Mouse (Mus musculus): Measurements from ENCODE around the gene Inpp5e. TPM values are rescaled to one million over a fixed set of nuclear protein-coding genes. Genes with fewer than 3 reads are reported as not detected.
A peak's percentile ranks its signal among the peaks of the same experiment; 100 is the strongest.
"Not testable (repeated sequence)": the region's sequence is repeated elsewhere in the genome, so short reads cannot be mapped to it uniquely, and the experiment has no call there.

Gene Inpp5e
- polyA plus RNA-seq, 1 experiment from 2014 or later, result 9.3 TPM

- Histone ChIP-seq H3K36me3 (ENCODE audit: inconsistent target) (peaks cover 52% of the 10 kb centered on the region), H3K79me2 (ENCODE audit: inconsistent target) (peaks cover 20% of the 10 kb centered on the region; the same call in 1 of the 2 replicates), H3K27ac (no peak overlapping the region), H3K4me3 (ENCODE audit: inconsistent target) (no peak overlapping the region)
- WGBS (ENCODE audit: missing documents), result 93% methylated on average over 4 of the region's 4 CpGs
Observed at GRCm38 (mm10) chr2:26401023-26401422, 8.0 kb downstream of the Inpp5e start.

DNA sequence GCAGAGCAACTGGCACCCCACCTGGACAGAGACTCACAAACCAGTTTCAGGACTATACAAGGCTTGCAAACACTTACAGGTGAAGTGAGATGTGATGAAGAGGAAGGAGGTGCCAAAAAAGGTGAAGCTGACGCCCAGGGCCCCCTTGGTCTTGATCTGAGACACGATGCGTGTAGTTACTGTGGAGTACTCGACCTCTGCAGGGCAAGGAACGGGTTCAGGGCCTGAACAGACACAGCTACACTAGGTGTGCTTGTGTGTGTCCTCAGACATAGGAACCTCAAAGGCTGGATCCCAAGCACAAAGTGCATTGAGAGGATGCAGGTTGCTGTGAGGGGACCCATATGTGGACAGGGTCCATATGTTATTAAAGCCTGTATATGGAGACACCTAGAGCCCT lies 8.7 kb downstream of the Inpp5e start:
- Histone ChIP-seq H3K27ac (no peak overlapping the region), H3K4me3 (ENCODE audit: inconsistent target) (no peak overlapping the region), H3K79me2 (ENCODE audit: inconsistent target) (peaks cover 13% of the 10 kb centered on the region; the same call in 1 of the 2 replicates), H3K36me3 (ENCODE audit: inconsistent target) (peaks cover 59% of the 10 kb centered on the region)
- 92% methylated on average over 5 of the region's 5 CpGs for WGBS (ENCODE audit: missing documents)

- Histone ChIP-seq H3K27ac (no peak overlapping the region), H3K4me3 (ENCODE audit: inconsistent target) (no peak overlapping the region), H3K79me2 (ENCODE audit: inconsistent target) (peaks cover 6% of the 10 kb centered on the region; the same call in 1 of the 2 replicates), H3K36me3 (ENCODE audit: inconsistent target) (peaks cover 65% of the 10 kb centered on the region)
- WGBS (ENCODE audit: missing documents), result 91% methylated on average over 5 of the region's 5 CpGs
Observed at GRCm38 (mm10) chr2:26399647-26400046, 9.4 kb downstream of the Inpp5e start.

- no peak overlapping the region for H3K27ac ChIP-seq
- no peak overlapping the region for H3K4me3 ChIP-seq (ENCODE audit: inconsistent target)
- peaks cover 72% of the 10 kb centered on the region for H3K36me3 ChIP-seq (ENCODE audit: inconsistent target)
- 88% methylated on average over 8 of the region's 8 CpGs for whole genome bisulfite sequencing (ENCODE audit: missing documents)
- H3K79me2 ChIP-seq (ENCODE audit: inconsistent target), result peaks cover 6% of the 10 kb centered on the region; the same call in 1 of the 2 replicates
Observed at GRCm38 (mm10) chr2:26398978-26399377, 10.0 kb downstream of the Inpp5e start.

GRCm38 (mm10) chr2:26391617-26392016 lies 17.4 kb downstream of the Inpp5e start:
- H3K4me3 ChIP-seq (ENCODE audit: inconsistent target), result no peak overlapping the region
- H3K27ac ChIP-seq, result no peak overlapping the region
- peaks cover 44% of the 10 kb centered on the region for H3K79me2 ChIP-seq (ENCODE audit: inconsistent target)
- WGBS (ENCODE audit: missing documents), result 97% methylated on average over 6 of the region's 6 CpGs
- H3K36me3 ChIP-seq (ENCODE audit: inconsistent target), result peaks cover 68% of the 10 kb centered on the region

- Histone ChIP-seq H3K36me3 (ENCODE audit: inconsistent target) (peaks cover 68% of the 10 kb centered on the region), H3K4me3 (ENCODE audit: inconsistent target) (no peak overlapping the region), H3K27ac (no peak overlapping the region), H3K79me2 (ENCODE audit: inconsistent target) (peaks cover 44% of the 10 kb centered on the region)
- WGBS (ENCODE audit: missing documents), result 81% methylated on average over 3 of the region's 3 CpGs
Observed at GRCm38 (mm10) chr2:26390954-26391353, 18.0 kb downstream of the Inpp5e start.

DNA sequence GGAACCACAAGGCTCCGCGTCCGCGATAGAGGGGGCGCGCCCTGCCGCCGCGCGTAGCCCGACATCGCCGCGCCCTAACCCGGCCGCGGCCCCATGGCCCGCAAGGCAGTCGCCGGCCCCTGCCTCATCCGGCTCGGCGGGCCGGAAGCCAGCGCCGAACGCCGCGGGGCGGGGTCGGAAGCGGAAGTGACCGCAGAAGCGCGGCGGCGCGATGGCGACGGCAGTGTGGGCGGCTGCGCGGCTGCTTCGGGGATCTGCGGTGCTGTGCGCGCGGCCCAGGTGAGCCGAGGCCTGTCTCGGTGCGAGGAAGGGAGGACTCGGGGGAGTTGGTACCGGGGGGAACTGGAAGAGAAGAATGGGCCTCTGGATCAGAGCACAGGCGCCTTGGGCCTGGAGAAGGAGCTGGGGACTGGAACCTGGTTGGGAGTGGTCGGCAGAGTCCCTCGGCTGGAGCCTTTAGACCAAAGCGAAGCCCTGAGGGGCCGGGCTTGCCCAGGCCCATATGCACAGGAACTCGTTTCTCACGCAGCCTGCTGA lies 19.8 kb downstream of the Inpp5e start, which contains the start of the genes Entr1 and Pmpca:
Entr1 (minus strand) TSS at position 163 of the 537 bp plus-strand sequence.
Pmpca (plus strand) TSS at position 186 of the 537 bp plus-strand sequence.
- H3K36me3 ChIP-seq (ENCODE audit: inconsistent target), result peaks cover 68% of the 10 kb centered on the region
- WGBS (ENCODE audit: missing documents), result 1% methylated on average over 60 of the region's 60 CpGs
- H3K4me3 ChIP-seq (ENCODE audit: inconsistent target), result peak within 1 kb of the TSS; percentile 96
- H3K79me2 ChIP-seq (ENCODE audit: inconsistent target), result peaks cover 44% of the 10 kb centered on the region
- peak within 1 kb of the TSS; percentile 60 for H3K27ac ChIP-seq

GRCm38 (mm10) chr2:26388682-26389153 lies 20.3 kb downstream of the Inpp5e start:
- under 1% methylated on average over 43 of the region's 45 CpGs for WGBS (ENCODE audit: missing documents)
- Histone ChIP-seq H3K4me3 (ENCODE audit: inconsistent target) (peak overlapping the region; percentile 57), H3K79me2 (ENCODE audit: inconsistent target) (peaks cover 44% of the 10 kb centered on the region), H3K36me3 (ENCODE audit: inconsistent target) (peaks cover 68% of the 10 kb centered on the region), H3K27ac (peak overlapping the region; percentile 1; the same call in 1 of the 2 replicates)

- 94% methylated on average over 3 of the region's 3 CpGs for WGBS (ENCODE audit: missing documents)
Observed at GRCm38 (mm10) chr2:26387713-26388112, 21.3 kb downstream of the Inpp5e start.

DNA sequence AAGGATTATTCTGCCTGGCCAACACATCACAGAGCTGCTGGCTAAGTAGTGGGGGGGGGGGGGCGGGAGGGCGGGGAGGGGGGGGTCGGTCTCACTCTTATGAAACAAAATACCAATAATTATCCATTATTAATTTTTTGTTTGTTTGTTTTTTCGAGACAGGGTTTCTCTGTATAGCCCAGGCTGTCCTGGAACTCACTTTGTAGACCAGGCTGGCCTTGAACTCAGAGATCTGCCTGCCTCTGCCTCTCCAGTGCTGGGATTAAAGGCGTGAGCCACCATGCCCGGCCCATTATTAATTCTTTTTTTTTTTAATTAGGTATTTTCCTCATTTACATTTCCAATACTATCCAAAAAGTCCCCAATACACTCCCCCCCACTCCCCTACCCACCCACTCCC lies 28.1 kb downstream of the Inpp5e start:
- WGBS (ENCODE audit: missing documents), result 61% methylated on average over 3 of the region's 6 CpGs
- H3K36me3 ChIP-seq (ENCODE audit: inconsistent target), result peaks cover 52% of the 10 kb centered on the region

More at GRCm38 (mm10) chr2:26387713-26388112, 21.3 kb downstream of the Inpp5e start:
- Histone ChIP-seq H3K36me3 (ENCODE audit: inconsistent target) (peaks cover 68% of the 10 kb centered on the region), H3K79me2 (ENCODE audit: inconsistent target) (peaks cover 44% of the 10 kb centered on the region), H3K27ac (no peak overlapping the region), H3K4me3 (ENCODE audit: inconsistent target) (no peak overlapping the region)

DNA sequence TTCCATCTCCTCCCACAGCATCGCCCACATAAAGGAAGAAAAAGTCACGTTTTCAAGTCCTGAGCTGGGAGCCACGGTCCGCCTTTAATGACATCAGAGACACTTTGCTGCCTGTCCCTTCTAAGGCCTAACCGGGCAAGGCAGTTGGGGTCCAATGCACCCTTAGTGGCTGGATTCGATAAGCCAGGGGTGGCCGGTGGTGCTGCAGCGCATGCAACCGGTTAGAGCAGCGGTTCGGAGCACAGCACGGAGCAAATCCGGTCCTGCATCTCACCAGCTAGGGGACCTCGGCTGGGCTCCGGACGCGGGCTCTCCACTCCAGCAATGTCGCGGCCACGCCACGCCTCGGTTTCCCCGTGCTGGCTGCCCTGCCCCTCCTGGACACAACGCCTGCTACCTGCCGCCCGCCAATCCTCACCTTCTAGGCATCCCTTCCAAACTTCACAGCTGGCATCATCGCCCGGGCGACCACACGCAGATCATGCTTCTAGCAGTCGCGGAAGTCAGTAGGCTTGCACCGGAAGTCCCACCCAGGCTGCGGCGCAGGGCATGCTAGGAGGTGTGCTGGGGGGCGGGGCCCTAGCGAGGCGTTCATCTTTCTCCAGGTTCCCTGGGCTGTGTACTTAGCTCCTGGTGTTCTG lies 28.8 kb downstream of the Inpp5e start, which contains the start of gene Snapc4:
Snapc4 (minus strand) TSS at position 523 of the 641 bp plus-strand sequence.
- H3K27ac ChIP-seq, result no peak within 1 kb of the TSS
- H3K79me2 ChIP-seq (ENCODE audit: inconsistent target), result peaks cover 17% of the 10 kb centered on the region; the same call in 1 of the 2 replicates
- peaks cover 48% of the 10 kb centered on the region for H3K36me3 ChIP-seq (ENCODE audit: inconsistent target)
- H3K4me3 ChIP-seq (ENCODE audit: inconsistent target), result peak within 1 kb of the TSS; percentile 70
- WGBS (ENCODE audit: missing documents), result under 1% methylated on average over 38 of the region's 38 CpGs

More for the DNA sequence above, 28.1 kb downstream of the Inpp5e start:
- H3K79me2 ChIP-seq (ENCODE audit: inconsistent target), result peaks cover 17% of the 10 kb centered on the region; the same call in 1 of the 2 replicates
- H3K27ac ChIP-seq, result not testable (repeated sequence)
- peak overlapping the region; percentile 70 for H3K4me3 ChIP-seq (ENCODE audit: inconsistent target)

DNA sequence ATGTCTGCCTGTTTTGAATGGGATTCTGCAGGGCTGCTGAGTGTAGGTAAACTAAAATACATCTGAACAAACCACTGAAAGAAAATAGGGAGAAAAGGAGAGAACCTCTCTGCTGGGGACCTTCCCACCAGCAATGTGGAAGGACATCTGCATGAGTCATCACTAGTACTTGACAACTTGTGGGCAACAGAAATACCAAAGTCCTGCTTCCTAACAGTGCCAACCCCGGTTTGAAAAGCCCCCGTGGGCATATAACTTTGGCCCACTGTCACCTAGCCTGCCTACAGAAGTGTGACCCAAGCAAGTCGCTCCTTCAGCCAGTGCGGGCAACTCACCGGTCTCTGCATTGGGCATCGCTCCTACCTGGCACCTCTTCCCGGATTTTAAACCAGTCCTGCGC lies 36.6 kb downstream of the Inpp5e start:
- Histone ChIP-seq H3K36me3 (ENCODE audit: inconsistent target) (peaks cover 91% of the 10 kb centered on the region), H3K4me3 (ENCODE audit: inconsistent target) (no peak overlapping the region), H3K27ac (no peak overlapping the region), H3K79me2 (ENCODE audit: inconsistent target) (no peaks in the 10 kb centered on the region)
- 91% methylated on average over 8 of the region's 8 CpGs for WGBS (ENCODE audit: missing documents)

- H3K36me3 ChIP-seq (ENCODE audit: inconsistent target), result peaks cover 82% of the 10 kb centered on the region
- no peak overlapping the region for H3K4me3 ChIP-seq (ENCODE audit: inconsistent target)
- 83% methylated on average over 1 of the region's 1 CpGs for WGBS (ENCODE audit: missing documents)
- no peaks in the 10 kb centered on the region for H3K79me2 ChIP-seq (ENCODE audit: inconsistent target)
- H3K27ac ChIP-seq, result no peak overlapping the region
Observed at GRCm38 (mm10) chr2:26368572-26368971, 40.4 kb downstream of the Inpp5e start.

DNA sequence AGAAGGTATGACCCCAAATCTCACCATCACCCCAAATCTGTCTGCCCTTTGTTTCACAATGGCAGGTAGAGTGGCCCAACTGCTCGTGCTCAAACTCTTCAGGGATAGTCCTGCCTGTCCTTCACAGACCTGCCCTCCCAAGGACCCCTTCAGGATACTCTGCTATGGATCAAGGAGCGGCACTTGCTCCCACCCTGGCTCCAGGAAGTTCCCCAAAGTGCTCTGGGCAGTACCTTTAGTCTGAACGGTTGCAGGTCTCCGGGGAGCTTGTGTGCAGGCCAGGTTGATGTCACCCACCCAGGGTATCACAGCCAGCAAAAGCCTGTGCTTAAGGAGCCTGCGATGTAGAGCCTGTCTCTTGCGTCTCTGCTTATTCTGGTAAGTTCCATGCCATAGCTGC lies 41.1 kb downstream of the Inpp5e start:
- WGBS (ENCODE audit: missing documents), result 96% methylated on average over 6 of the region's 6 CpGs
- H3K27ac ChIP-seq, result no peak overlapping the region
- H3K4me3 ChIP-seq (ENCODE audit: inconsistent target), result no peak overlapping the region
- H3K36me3 ChIP-seq (ENCODE audit: inconsistent target), result peaks cover 76% of the 10 kb centered on the region
- H3K79me2 ChIP-seq (ENCODE audit: inconsistent target), result no peaks in the 10 kb centered on the region

Measured in macrophage (primary cell).